Mouse (Mus musculus): ENCODE data around the gene Vps13a. TPM values are rescaled to one million over a fixed set of nuclear protein-coding genes. Genes with fewer than 3 reads are reported as not detected.
A peak's percentile ranks its signal among the peaks of the same experiment; 100 is the strongest.
"Not testable (repeated sequence)": the region's sequence is repeated elsewhere in the genome, so short reads cannot be mapped to it uniquely, and the experiment has no call there.

The Vps13a gene
- 16.4 and 17.9 TPM in 2 replicates for polyA plus RNA-seq (2015; fragmentation: Nextera tagmentation; extraction: Ambion mirVana)

GRCm38 (mm10) chr19:16780790-16781384, at the start of gene Vps13a:
TSS of gene Vps13a (minus strand) at chr19:16780933.
- DNase-seq (ENCODE audit: low spot score): peak; percentile 97

- no peak for DNase-seq (ENCODE audit: low spot score)
Observed at GRCm38 (mm10) chr19:16827657-16828056, 46.9 kb upstream of the Vps13a start.

- DNase-seq (ENCODE audit: low spot score): no peak
Observed at GRCm38 (mm10) chr19:16825228-16825627, 44.5 kb upstream of the Vps13a start.

- DNase-seq (ENCODE audit: low spot score): no peak
Observed at GRCm38 (mm10) chr19:16814848-16815247, 34.1 kb upstream of the Vps13a start.

- DNase-seq (ENCODE audit: low spot score): no peak
Observed at GRCm38 (mm10) chr19:16813306-16813705, 32.6 kb upstream of the Vps13a start.

- no peak for DNase-seq (ENCODE audit: low spot score)
Observed at GRCm38 (mm10) chr19:16812072-16812608, 31.4 kb upstream of the Vps13a start.

- DNase-seq (ENCODE audit: low spot score): no peak
Observed at GRCm38 (mm10) chr19:16805102-16805501, 24.4 kb upstream of the Vps13a start.

- no peak for DNase-seq (ENCODE audit: low spot score)
Observed at GRCm38 (mm10) chr19:16804578-16804977, 23.8 kb upstream of the Vps13a start.

GRCm38 (mm10) chr19:16802707-16803106, 22.0 kb upstream of the Vps13a start:
- DNase-seq (ENCODE audit: low spot score): peak; percentile 61

GRCm38 (mm10) chr19:16802123-16802522, 21.4 kb upstream of the Vps13a start:
- DNase-seq (ENCODE audit: low spot score): no peak

DNA sequence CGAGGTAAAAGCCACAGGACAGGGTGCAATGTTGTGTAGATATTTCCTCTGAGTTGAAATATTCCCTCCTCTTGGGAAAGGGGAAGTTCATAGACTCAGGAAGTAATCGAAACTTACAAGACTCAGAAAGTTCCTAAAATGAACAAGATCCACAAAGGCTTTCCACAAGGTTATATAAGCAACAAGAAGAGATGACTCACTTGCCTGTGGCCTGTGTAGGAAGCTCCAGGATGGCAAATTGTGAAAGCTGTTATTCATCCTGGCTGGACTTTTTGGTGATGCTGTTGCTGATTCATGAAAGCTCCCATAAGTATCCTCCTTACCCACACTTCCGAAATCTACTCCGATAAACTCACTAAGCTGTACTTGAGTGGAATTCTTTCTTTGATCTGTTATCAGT, 17.2 kb upstream of the Vps13a start:
- DNase-seq (ENCODE audit: low spot score): no peak

DNA sequence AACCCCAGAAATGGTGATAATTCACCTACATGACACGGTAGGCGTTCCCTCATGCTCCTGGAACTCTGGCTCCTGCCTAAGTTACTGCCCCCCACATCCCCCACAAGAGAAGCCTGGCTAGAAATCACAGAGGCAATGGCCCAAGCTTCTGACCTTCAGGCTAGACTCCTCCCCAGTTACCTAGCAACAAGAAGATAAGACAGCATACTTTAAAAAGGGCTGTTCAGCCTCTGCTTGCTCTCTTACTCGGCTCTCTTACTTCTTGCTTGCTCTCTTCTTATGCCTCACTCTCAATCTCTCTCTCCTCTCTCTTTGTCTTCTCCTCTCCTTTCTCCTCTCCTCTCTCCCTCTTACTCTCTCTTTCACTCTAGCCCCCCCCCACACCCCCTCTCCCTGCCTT, 13.8 kb upstream of the Vps13a start:
- DNase-seq (ENCODE audit: low spot score): not testable (repeated sequence)

DNA sequence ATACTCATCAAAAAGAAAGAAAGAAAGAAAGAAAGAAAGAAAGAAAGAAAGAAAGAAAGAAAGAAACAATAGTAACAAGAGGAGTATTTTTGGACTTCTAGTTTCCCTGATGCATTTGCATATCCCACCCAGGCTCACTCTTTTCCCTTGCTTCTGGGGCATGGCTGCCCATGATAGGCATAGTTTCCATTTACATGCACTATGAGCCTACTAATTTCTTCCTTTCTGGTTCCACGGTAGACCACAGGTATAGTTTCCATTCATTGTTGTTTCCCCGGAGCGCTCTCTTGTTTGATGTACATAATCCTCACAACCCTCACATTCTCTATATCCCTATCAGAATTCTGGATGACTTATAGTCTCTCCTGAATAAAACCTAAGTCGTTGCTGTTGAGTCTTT, 9.2 kb upstream of the Vps13a start:
- no peak for DNase-seq (ENCODE audit: low spot score)

DNA sequence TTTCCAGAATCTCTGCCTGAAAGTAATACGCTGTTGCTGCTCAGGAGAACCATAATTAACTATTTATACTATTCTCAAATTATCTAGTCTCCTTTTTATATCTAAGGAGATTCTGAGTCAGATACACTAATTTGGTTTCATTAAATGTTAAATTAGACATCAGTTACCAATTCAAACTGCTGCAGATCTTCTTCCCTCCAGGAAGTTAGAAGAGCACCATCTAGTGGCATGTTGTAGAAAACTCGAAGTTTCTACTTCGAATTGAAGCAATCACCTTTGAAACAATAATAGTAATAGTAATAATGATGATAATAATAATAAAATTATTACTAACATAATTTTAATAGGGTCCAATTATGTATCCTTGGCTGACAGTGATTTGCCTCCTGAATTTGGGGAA, 4.1 kb upstream of the Vps13a start:
- DNase-seq (ENCODE audit: low spot score): peak; percentile 45

- DNase-seq (ENCODE audit: low spot score): no peak
Observed at GRCm38 (mm10) chr19:16781406-16782019, 780 bp upstream of the Vps13a start.

GRCm38 (mm10) chr19:16780251-16780783, 416 bp downstream of the Vps13a start:
- peak; percentile 20 for DNase-seq (ENCODE audit: low spot score)

GRCm38 (mm10) chr19:16779786-16780185, 947 bp downstream of the Vps13a start:
- DNase-seq (ENCODE audit: low spot score): no peak

DNA sequence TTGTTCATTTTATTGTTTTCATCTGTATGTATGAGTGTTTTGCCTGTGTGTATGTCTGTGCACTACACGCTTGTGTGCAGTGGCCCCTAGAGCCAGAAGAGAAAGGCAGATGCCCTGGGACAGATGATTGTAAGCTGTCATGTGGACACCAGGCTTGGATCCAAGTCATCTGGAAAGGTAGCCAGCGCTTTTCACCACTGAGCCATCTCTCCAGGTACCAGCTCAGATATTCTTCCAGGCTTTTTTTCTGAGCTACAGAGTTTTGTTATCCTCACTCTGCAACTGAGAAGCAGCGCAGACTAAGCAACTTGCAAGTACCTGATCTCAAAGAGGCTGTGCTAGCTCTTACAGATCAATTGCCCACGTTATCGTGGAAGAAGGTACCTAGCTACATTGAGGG, 1.5 kb downstream of the Vps13a start:
- no peak for DNase-seq (ENCODE audit: low spot score)

DNA sequence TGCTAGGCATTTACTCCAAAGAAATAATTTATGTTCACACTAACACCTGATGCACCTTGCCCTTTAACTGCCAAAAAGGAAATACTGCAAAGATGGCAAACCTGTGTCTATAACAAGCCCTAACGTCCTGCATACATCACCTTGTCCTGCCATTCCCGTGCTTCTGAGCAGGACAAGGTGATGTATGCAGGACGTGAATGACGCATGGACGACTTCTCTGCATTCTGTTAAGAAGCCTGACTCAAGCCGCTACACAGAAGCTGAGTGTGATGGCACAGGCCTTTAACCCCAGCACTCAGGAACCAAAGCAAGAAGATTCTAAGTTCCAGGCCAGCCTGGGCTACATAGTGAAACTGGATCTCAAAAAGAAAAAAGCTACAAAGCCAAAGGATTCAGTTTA, 2.2 kb downstream of the Vps13a start:
- no peak for DNase-seq (ENCODE audit: low spot score)

- DNase-seq (ENCODE audit: low spot score): no peak
Observed at GRCm38 (mm10) chr19:16777901-16778300, 2.8 kb downstream of the Vps13a start.

- DNase-seq (ENCODE audit: low spot score): not testable (repeated sequence)
Observed at GRCm38 (mm10) chr19:16777391-16777790, 3.3 kb downstream of the Vps13a start.

DNA sequence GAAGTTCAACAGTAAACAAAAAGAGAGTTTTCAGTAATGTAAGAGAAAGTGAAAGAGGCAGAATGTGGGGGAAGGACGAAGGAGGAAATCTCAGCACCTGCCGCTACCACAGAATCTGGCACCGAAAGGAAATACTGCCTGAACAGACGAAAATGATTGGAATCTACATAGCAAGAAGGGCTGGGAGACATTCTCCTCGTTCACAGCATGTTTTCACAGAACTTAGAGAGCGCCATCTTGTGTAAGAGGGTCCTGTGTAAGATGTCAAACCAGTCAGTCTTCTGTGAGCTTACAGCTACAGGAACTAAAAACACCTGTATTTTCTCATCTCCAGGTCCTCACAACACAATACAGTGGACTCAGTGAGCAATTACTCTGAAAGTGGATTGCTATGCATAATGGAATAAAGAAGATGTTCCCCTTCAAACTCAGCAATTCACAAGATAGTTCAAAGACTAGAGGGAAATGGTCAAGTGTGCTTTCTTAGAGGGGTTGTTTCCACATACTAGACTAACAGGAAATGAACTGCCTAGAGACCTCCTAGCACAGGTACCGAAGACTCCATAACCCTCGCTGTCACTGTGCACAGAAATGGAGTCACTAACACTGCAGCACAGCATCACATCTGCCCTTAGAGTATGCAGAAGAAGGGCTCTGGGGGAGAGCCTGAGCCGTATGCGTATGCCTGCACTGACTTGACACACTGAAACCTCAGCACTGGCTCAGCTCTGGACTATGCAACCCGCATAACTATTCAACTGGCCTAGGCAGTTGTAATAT, 7.3 kb downstream of the Vps13a start:
- DNase-seq (ENCODE audit: low spot score): peak; percentile 57

Data from thymus, postnatal 0 days (tissue).